Mouse (Mus musculus): ENCODE measurements around the gene Dbp.

DNA sequence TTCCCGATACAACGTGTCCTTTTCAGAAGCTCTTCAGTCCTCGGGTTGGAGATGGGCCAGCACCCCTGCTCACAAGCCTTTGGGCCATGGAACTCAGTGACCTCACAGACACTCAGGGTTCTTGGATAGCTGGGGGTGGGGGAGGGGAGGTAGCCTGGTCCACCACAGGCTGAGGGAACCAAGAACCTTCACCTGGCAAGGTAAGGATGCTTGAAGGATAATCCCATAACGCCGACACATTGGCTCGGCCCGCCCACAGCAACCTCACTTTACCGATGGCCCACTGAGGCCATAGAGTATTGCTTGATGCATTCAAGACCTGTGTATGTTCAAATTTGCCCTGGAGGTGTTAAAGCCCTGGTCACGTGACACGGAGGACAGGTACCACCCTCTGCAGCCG lies 20.8 kb downstream of the Dbp start, which contains the start of gene Spaca4:
- TF ChIP-seq CTCF (IDR thresholded peaks at IDR 0.05; ENCODE audit: low read depth, low read length) (no peak), POLR2A (IDR thresholded peaks at IDR 0.05; ENCODE audit: borderline replicate concordance, low read depth, low read length) (no peak)
